Mouse (Mus musculus): Measurements from ENCODE around the gene Xirp1.

Gene Xirp1

GRCm38 (mm10) chr9:119970221-119970620 lies 53.2 kb downstream of the Xirp1 start:
- peak; percentile 66 for DNase-seq

- DNase-seq = no peak
Measured at GRCm38 (mm10) chr9:119969811-119970210, 53.6 kb downstream of the Xirp1 start.

GRCm38 (mm10) chr9:119966221-119966910 lies 57.0 kb downstream of the Xirp1 start:
- no peak for DNase-seq

- DNase-seq = no peak
Measured at GRCm38 (mm10) chr9:119965186-119965585, 58.2 kb downstream of the Xirp1 start.

GRCm38 (mm10) chr9:119964206-119964605 lies 59.2 kb downstream of the Xirp1 start:
- no peak for DNase-seq

Measured in cerebellum, adult 11 months (tissue).